Mouse (Mus musculus) bone marrow, adult 2 months (tissue): ENCODE results near the gene Klhl21.

Experiments
- CTCF ChIP-seq: fragments of 200-500 bp; IDR thresholded peaks from 2 replicates; pipeline ENCODE4 v1.5.1; 2011; ENCODE audit warnings: low read length, control low read depth; ENCODE audit not compliant: control insufficient read depth, insufficient read depth
- POLR2A ChIP-seq: fragments of 200-500 bp; IDR thresholded peaks from 2 replicates; pipeline ENCODE4 v1.6.1; 2011; ENCODE audit warnings: low read depth, mild to moderate bottlenecking, control low read depth, low read length, borderline replicate concordance; ENCODE audit not compliant: control insufficient read depth

DNA sequence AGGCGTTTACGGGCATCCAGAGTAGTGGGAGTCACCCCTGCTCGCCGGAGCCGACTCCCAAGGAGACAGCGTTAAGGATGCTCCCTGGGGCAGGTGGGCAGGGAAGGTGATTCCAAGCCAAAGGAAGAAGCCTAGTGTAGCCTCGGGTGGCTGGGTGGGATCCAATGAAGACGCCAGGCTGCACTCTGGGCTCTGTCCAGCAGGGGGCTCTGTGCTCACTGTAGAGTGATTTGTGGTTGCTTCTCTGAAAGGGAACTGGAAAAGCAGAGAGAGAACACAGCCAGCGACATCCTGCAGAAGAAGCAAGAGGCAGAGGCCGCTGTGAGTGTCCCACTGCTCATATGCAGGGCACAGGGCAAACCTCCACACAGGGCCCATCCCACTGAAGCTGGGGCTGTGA lies 30.9 kb upstream of the Klhl21 start:
- no peak for TF ChIP-seq POLR2A
- TF ChIP-seq CTCF: peak; percentile 86
